In the genomic region with DNA sequence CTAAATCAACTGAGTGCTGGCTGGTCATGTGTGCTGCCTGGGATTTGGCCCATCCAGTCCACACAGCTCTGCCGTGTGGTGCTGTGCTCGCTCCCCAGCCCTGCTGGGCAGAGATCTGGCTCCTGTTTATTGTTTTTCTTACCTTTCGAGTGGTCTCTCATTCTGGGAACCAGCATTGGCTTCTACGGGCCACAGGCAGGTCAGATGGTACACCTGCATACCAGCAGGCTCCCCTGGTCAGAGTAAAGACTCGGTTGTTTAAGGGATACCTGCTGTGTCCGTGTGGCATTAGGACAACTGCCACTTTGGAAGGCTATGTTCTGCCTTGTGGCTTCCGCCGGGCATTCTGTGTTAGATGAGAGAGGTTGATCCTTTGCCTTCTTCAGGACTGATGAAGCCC, we compare ENCODE assay signal across 15 mouse cellular contexts. TPM values are rescaled to one million over a fixed set of nuclear protein-coding genes. Genes with fewer than 3 reads are reported as not detected.
DNase-seq lines count a peak whose midpoint lies in the region; ATAC-seq and TF ChIP-seq lines count a peak whose summit lies in the region.
"Had no signal": no experiment of that assay in that cellular context is flagged by ENCODE, and none has a peak within 500 bp of the region (broad histone marks: within the 10 kb centered on the region; RNA-seq: fewer than 3 reads in every experiment).

No protein-coding gene starts in this region.

- no peaks in the 10 kb centered on the region for H3K27me3 ChIP-seq in neural tube, embryonic 13.5 days
- no peaks in the 10 kb centered on the region for H3K27me3 ChIP-seq in cerebellum, adult 2 months (ENCODE audit: control insufficient read depth, insufficient read depth, low read length)
- H3K27me3 ChIP-seq: forebrain, embryonic 13.5 days; heart, embryonic 13.5 days; hindbrain, embryonic 15.5 days had no signal

- no peak for DNase-seq in neural tube, embryonic 10.5 days (ENCODE audit: extremely low spot score, low spot score)
- peak; percentile 74 to 75 for DNase-seq in cerebellum, adult 2 months
- DNase-seq in cerebellum, postnatal 25 days, result peak; percentile 68 to 76
- DNase-seq in layer of hippocampus, adult 2 months (ENCODE audit: low spot score in 2 of 2), result no peak
- DNase-seq in layer of hippocampus, adult 11-12 months (ENCODE audit: low spot score), result no peak
- DNase-seq: adrenal gland, adult 2 months; forebrain, postnatal 0 days; gastrocnemius, postnatal 14 days; heart, postnatal 36 days; kidney, adult 2 months had no signal

- no peak overlapping the region; the same call in 1 of the 2 replicates for H3K9ac ChIP-seq in neural tube, embryonic 13.5 days
- H3K9ac ChIP-seq: forebrain, embryonic 13.5 days; forebrain, postnatal 0 days; heart, embryonic 13.5 days; hindbrain, embryonic 15.5 days had no signal

- no peaks in the 10 kb centered on the region for H3K9me3 ChIP-seq in neural tube, embryonic 13.5 days
- H3K9me3 ChIP-seq: forebrain, embryonic 13.5 days; heart, embryonic 13.5 days; hindbrain, embryonic 15.5 days had no signal

- peak overlapping the region; percentile 42; the same call in 1 of the 2 replicates for H3K27ac ChIP-seq in neural tube, embryonic 13.5 days (replicated peaks)
- peak overlapping the region; percentile 77 for H3K27ac ChIP-seq in cerebellum, adult 2 months (ENCODE audit: insufficient read depth, low read length)
- H3K27ac ChIP-seq in layer of hippocampus, adult 2 months, result no peak overlapping the region
- H3K27ac ChIP-seq: heart, embryonic 13.5 days; hindbrain, embryonic 15.5 days had no signal

- no peak overlapping the region for H3K4me3 ChIP-seq in neural tube, embryonic 13.5 days
- no peak overlapping the region for H3K4me3 ChIP-seq in cerebellum, adult 2 months (replicated peaks; ENCODE audit: insufficient read depth, low read depth, low read length)
- no peak overlapping the region for H3K4me3 ChIP-seq in layer of hippocampus, adult 2 months
- H3K4me3 ChIP-seq: forebrain, embryonic 13.5 days; heart, embryonic 13.5 days; hindbrain, embryonic 15.5 days had no signal

- TF ChIP-seq CTCF in cerebellum, adult 2 months (IDR thresholded peaks at IDR 0.05; ENCODE audit: borderline replicate concordance, insufficient read depth, low read depth, low read length), result no peak
- TF ChIP-seq CTCF in layer of hippocampus, adult 2 months (conservative IDR thresholded peaks at IDR 0.05), result no peak

- no peak overlapping the region for H3K4me2 ChIP-seq in neural tube, embryonic 13.5 days
- H3K4me2 ChIP-seq: forebrain, embryonic 13.5 days; heart, embryonic 13.5 days; hindbrain, embryonic 15.5 days had no signal

- TF ChIP-seq POLR2A in cerebellum, adult 2 months (IDR thresholded peaks at IDR 0.05; ENCODE audit: borderline replicate concordance, insufficient read depth, low read length), result no peak

- peaks cover 9% of the 10 kb centered on the region for H3K4me1 ChIP-seq in neural tube, embryonic 13.5 days (replicated peaks)
- peaks cover 31% of the 10 kb centered on the region for H3K4me1 ChIP-seq in cerebellum, adult 2 months (ENCODE audit: control insufficient read depth, insufficient read depth, low read length)
- H3K4me1 ChIP-seq: heart, embryonic 13.5 days; hindbrain, embryonic 15.5 days had no signal

- ATAC-seq in neural tube, embryonic 13.5 days (ENCODE audit: low read depth), result no peak
- ATAC-seq: forebrain, embryonic 13.5 days; forebrain, postnatal 0 days; intestine, embryonic 16.5 days had no signal

- WGBS in neural tube, embryonic 13.5 days, result 92% methylated on average over 8 of the region's 8 CpGs
- WGBS in cerebellum, adult 2 months, result 12% methylated on average over 8 of the region's 8 CpGs

- peaks cover 100% of the 10 kb centered on the region for H3K36me3 ChIP-seq in neural tube, embryonic 13.5 days

RNA-seq across cellular contexts. Expression of a gene that starts 24.7 kb away (rescaled TPM):
- polyA plus RNA-seq in neural tube, embryonic 13.5 days (2015; fragmentation: Nextera tagmentation; extraction: Ambion mirVana), result 25.8 and 25.9 TPM in 2 replicates
- 23.1 and 23.9 TPM in 2 replicates for polyA plus RNA-seq in cerebellum, adult 2 months (2012; rRNA removed)
- 10 to 100 TPM; 23.4 to 24.1 TPM for total RNA-seq in layer of hippocampus, adult 2 months (2021)

RNA-seq across cellular contexts. Expression of a gene that starts 48.3 kb away (rescaled TPM):
- 68.3 and 75.5 TPM in 2 replicates for polyA plus RNA-seq in neural tube, embryonic 13.5 days (2015; fragmentation: Nextera tagmentation; extraction: Ambion mirVana)
- 72.0 and 74.4 TPM in 2 replicates for polyA plus RNA-seq in cerebellum, adult 2 months (2012; rRNA removed)
- total RNA-seq in layer of hippocampus, adult 2 months (2021), result 10 to 100 TPM; 55.3 to 57.8 TPM

Comparison
In these comparisons a context has a peak if more than half of its experiments do, and no peak if none do; other contexts are left out.
1. DNase-seq: peak in cerebellum, adult 2 months (2 of 2) and cerebellum, postnatal 25 days (2 of 2); none in neural tube, embryonic 10.5 days (single experiment), layer of hippocampus, adult 2 months (0 of 2) and layer of hippocampus, adult 11-12 months (single experiment).